In the genomic region with DNA sequence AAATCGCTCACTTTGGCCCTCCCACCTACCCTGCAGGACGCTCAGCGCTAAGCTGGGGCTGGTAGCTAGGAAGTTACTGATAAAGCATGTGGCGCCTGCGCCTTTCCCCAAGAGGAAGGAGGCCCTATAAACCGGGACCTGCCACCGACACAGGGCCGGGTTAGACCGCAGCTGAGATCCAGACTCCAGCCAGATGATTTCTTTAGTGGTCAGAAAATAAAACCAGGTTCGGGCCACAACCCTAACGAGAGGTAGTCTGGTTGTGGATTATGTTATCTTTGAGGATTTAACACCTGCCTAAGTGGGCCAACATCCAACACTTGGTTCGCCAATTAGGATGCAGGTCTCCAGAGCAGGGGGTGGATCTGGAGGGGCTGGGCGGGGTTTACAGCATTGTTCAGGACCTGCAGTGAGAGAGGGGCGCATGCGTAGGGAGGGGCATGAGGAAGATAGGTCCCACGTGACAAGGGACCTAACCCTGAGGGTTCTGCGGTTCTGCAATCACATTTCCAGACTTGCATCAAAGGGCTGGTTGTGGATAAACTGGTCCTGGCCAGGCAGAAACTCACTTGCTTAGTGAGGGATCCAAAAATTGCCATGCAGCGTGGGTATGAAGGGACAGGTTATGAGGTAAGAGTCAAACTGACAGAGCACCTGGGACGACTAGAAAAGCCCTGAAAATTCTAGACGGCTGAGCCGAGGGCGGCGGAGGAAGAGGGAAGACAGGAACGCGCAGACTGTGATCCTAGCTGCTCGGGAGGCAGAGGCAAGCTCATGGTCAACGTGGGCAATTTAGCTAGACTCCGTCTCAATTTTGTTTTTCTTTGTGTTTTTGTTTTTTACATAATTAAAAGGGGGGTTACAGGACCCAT, we compare ENCODE assay signal across 1 mouse cellular context.
A peak's percentile ranks its signal among the peaks of the same experiment; 100 is the strongest.
TF ChIP-seq lines count a peak whose summit lies in the region.

Gene Slc16a13 (minus strand): TSS at position 334 of the 872 bp plus-strand sequence.

TF ChIP-seq in CH12.LX, 34 proteins besides CTCF, POLR2A, EP300 and RAD21 (continued from another document):
- TF ChIP-seq IRF4 (IDR thresholded peaks at IDR 0.05; ENCODE audit: low read depth, low read length) (peak; percentile 25; the same call in 1 of the 2 replicates), SMC3 (IDR thresholded peaks at IDR 0.05; ENCODE audit: low read depth, low read length) (no peak), MAFK (IDR thresholded peaks at IDR 0.05; ENCODE audit: insufficient replicate concordance, low read length) (no peak), ZMIZ1 (IDR thresholded peaks at IDR 0.05; ENCODE audit: low read depth, low read length) (peak; percentile 64), ZKSCAN1 (IDR thresholded peaks at IDR 0.05; ENCODE audit: borderline replicate concordance, low read depth, low read length) (no peak), UBTF (IDR thresholded peaks at IDR 0.05; ENCODE audit: low read depth, low read length) (no peak), PAX5 (IDR thresholded peaks at IDR 0.05; ENCODE audit: low read length) (no peak), JUND (conservative IDR thresholded peaks at IDR 0.05; ENCODE audit: low read depth, low read length) (no peak), MAX (IDR thresholded peaks at IDR 0.05; ENCODE audit: low read length) (peak; percentile 97), MAZ (IDR thresholded peaks at IDR 0.05; ENCODE audit: low read depth, low read length) (peak; percentile 87), USF2 (conservative IDR thresholded peaks at IDR 0.05; ENCODE audit: low read depth, low read length) (peak; percentile 93), HCFC1 (IDR thresholded peaks at IDR 0.05; ENCODE audit: low read depth, low read length) (peak; percentile 47; the same call in 1 of the 2 replicates), ZC3H11A (IDR thresholded peaks at IDR 0.05; ENCODE audit: low read depth, low read length) (no peak), ETS1 (conservative IDR thresholded peaks at IDR 0.05; ENCODE audit: low read depth, low read length) (no peak; the same call in 1 of the 2 replicates), CHD2 (IDR thresholded peaks at IDR 0.05; ENCODE audit: low read length) (no peak), CHD1 (IDR thresholded peaks at IDR 0.05; ENCODE audit: low read depth, low read length) (no peak), POLR2AphosphoS2 (IDR thresholded peaks at IDR 0.05; ENCODE audit: low read depth, low read length) (peak; percentile 92), SIN3A (IDR thresholded peaks at IDR 0.05; ENCODE audit: low read length) (peak; percentile 80), ZNF384 (IDR thresholded peaks at IDR 0.05; ENCODE audit: low read depth, low read length) (no peak)
